ENCODE assay signal across 7 mouse cellular contexts in genomic region chr13:44946880-44947635, GRCm38 (mm10). TPM values are rescaled to one million over a fixed set of nuclear protein-coding genes. Genes with fewer than 3 reads are reported as not detected.
DNase-seq lines count a peak whose midpoint lies in the region; ATAC-seq and TF ChIP-seq lines count a peak whose summit lies in the region.

No protein-coding gene starts in this region.

- H3K27me3 ChIP-seq in forebrain, embryonic 14.5 days (replicated peaks; ENCODE audit: control insufficient read depth, insufficient read depth, low read length) = no peaks in the 10 kb centered on the region
- no peaks in the 10 kb centered on the region for H3K27me3 ChIP-seq in limb, embryonic 14.5 days (ENCODE audit: control insufficient read depth, insufficient read depth, low read length)
- H3K27me3 ChIP-seq in lung, postnatal 0 days (replicated peaks; ENCODE audit: insufficient read depth, low read length) = no peaks in the 10 kb centered on the region

- TF ChIP-seq EP300 in lung, postnatal 0 days (IDR thresholded peaks at IDR 0.05) = no peak

- DNase-seq in Muller cell, postnatal 12 days (ENCODE audit: inconsistent ontology term) = peak; percentile 32
- peak; percentile 94 for DNase-seq in brain, embryonic 14.5 days (ENCODE audit: low read depth)
- DNase-seq in forebrain, embryonic 14.5 days (ENCODE audit: low spot score) = peak; percentile 90
- DNase-seq in limb, embryonic 14.5 days (ENCODE audit: low spot score) = peak; percentile 34
- DNase-seq in lung, postnatal 0 days (ENCODE audit: low spot score) = no peak
- DNase-seq in lung, postnatal 25 days (ENCODE audit: low spot score) = no peak

- TF ChIP-seq CTCF in brain, embryonic 14.5 days (IDR thresholded peaks at IDR 0.05; ENCODE audit: borderline replicate concordance, extremely low read depth, insufficient read depth, insufficient read length) = no peak
- TF ChIP-seq CTCF in lung, postnatal 0 days (IDR thresholded peaks at IDR 0.05) = no peak

- no peaks in the 10 kb centered on the region for H3K9me3 ChIP-seq in forebrain, embryonic 14.5 days (replicated peaks; ENCODE audit: control insufficient read depth, low read length)
- H3K9me3 ChIP-seq in limb, embryonic 14.5 days (ENCODE audit: control insufficient read depth, low read length) = no peaks in the 10 kb centered on the region
- H3K9me3 ChIP-seq in lung, postnatal 0 days (ENCODE audit: low read length) = no peaks in the 10 kb centered on the region

- peak overlapping the region; percentile 53 for H3K4me2 ChIP-seq in forebrain, embryonic 14.5 days (ENCODE audit: low read length)
- H3K4me2 ChIP-seq in limb, embryonic 14.5 days (replicated peaks; ENCODE audit: low read depth, low read length, severe bottlenecking) = peak overlapping the region; percentile 40
- no peak overlapping the region for H3K4me2 ChIP-seq in lung, postnatal 0 days (replicated peaks; ENCODE audit: low read depth, low read length)

- H3K9ac ChIP-seq in forebrain, embryonic 14.5 days (ENCODE audit: low read length) = peak overlapping the region; percentile 68
- peak overlapping the region; percentile 28; the same call in 1 of the 2 replicates for H3K9ac ChIP-seq in limb, embryonic 14.5 days (ENCODE audit: low read depth, low read length, severe bottlenecking)
- no peak overlapping the region for H3K9ac ChIP-seq in lung, postnatal 0 days (replicated peaks; ENCODE audit: low read depth)

- ATAC-seq in forebrain, embryonic 14.5 days = peak; percentile 80
- no peak for ATAC-seq in limb, embryonic 14.5 days (ENCODE audit: low FRiP score, low read depth)
- no peak for ATAC-seq in monocyte, adult 5-6 weeks (replicated peaks; ENCODE audit: insufficient number of reproducible peaks, low FRiP score, low TSS enrichment, poor library complexity, severe bottlenecking)
- no peak for ATAC-seq in lung, postnatal 0 days

- peaks cover 23% of the 10 kb centered on the region for H3K4me1 ChIP-seq in forebrain, embryonic 14.5 days (ENCODE audit: control insufficient read depth, insufficient read depth, low read length)
- peaks cover 8% of the 10 kb centered on the region for H3K4me1 ChIP-seq in limb, embryonic 14.5 days (ENCODE audit: control insufficient read depth, insufficient read depth, low read length)
- no peaks in the 10 kb centered on the region for H3K4me1 ChIP-seq in lung, postnatal 0 days (ENCODE audit: insufficient read depth, low read depth, low read length)

- WGBS in forebrain, embryonic 14.5 days = 2% methylated on average over 8 of the region's 8 CpGs
- WGBS in limb, embryonic 14.5 days = 29% methylated on average over 8 of the region's 8 CpGs
- 55% methylated on average over 8 of the region's 8 CpGs for WGBS in lung, postnatal 0 days

- H3K36me3 ChIP-seq in forebrain, embryonic 14.5 days (ENCODE audit: control insufficient read depth, insufficient read depth, low read length) = no peaks in the 10 kb centered on the region
- 0 out of 2 replicates have a peak, but pooled peaks cover 4% of the 10 kb centered on the region for H3K36me3 ChIP-seq in limb, embryonic 14.5 days (ENCODE audit: control insufficient read depth, insufficient read depth, low read length)
- H3K36me3 ChIP-seq in lung, postnatal 0 days (ENCODE audit: insufficient read depth, low read length) = no peaks in the 10 kb centered on the region

- no peak for TF ChIP-seq POLR2A in brain, embryonic 14.5 days (IDR thresholded peaks at IDR 0.05; ENCODE audit: borderline replicate concordance, extremely low read depth, insufficient read depth, insufficient read length, poor library complexity, severe bottlenecking)
- no peak for TF ChIP-seq POLR2A in limb, embryonic 14.5 days (IDR thresholded peaks at IDR 0.05; ENCODE audit: borderline replicate concordance, extremely low read depth, insufficient read depth, insufficient read length)

- peak overlapping the region; percentile 88 for H3K27ac ChIP-seq in forebrain, embryonic 14.5 days (ENCODE audit: low read depth, low read length)
- H3K27ac ChIP-seq in limb, embryonic 14.5 days (replicated peaks; ENCODE audit: low read depth, low read length) = peak overlapping the region; percentile 52; the same call in 1 of the 2 replicates
- H3K27ac ChIP-seq in lung, postnatal 0 days (ENCODE audit: low read length) = no peak overlapping the region

- peak overlapping the region; percentile 36 for H3K4me3 ChIP-seq in forebrain, embryonic 14.5 days (ENCODE audit: low read depth, low read length)
- H3K4me3 ChIP-seq in limb, embryonic 14.5 days (replicated peaks; ENCODE audit: low read length) = peak overlapping the region; percentile 15; the same call in 1 of the 2 replicates
- no peak overlapping the region for H3K4me3 ChIP-seq in lung, postnatal 0 days (ENCODE audit: low read depth, low read length)

RNA-seq across cellular contexts. Expression of gene Dtnbp1, which starts 54.9 kb away (rescaled TPM):
- 120 and 138 TPM in 2 replicates for polyA plus RNA-seq in brain, embryonic 14.5 days (2012; rRNA removed)
- 114 and 122 TPM in 2 replicates for polyA plus RNA-seq in forebrain, embryonic 14.5 days (2014; fragmentation: Nextera tagmentation; extraction: Ambion mirVana)
- 57.6 and 58.2 TPM in 2 replicates for polyA plus RNA-seq in limb, embryonic 14.5 days (2012; rRNA removed)
- polyA plus RNA-seq in limb, embryonic 14.5 days (2014; fragmentation: Nextera tagmentation; extraction: Ambion mirVana) = 69.2 and 71.8 TPM in 2 replicates
- 28.6 to 38.3 TPM (median 35.3 TPM) in 3 replicates for total RNA-seq in monocyte, adult 5-6 weeks (2017)
- 60.0 and 67.2 TPM in 2 replicates for polyA plus RNA-seq in lung, postnatal 0 days (2015; fragmentation: Nextera tagmentation; extraction: Ambion mirVana)

Comparison
In these comparisons a context has a peak if more than half of its experiments do, and no peak if none do; other contexts are left out.
1. DNase-seq: peak in Muller cell, postnatal 12 days (single experiment), brain, embryonic 14.5 days (single experiment), forebrain, embryonic 14.5 days (single experiment) and limb, embryonic 14.5 days (single experiment); none in lung, postnatal 0 days (single experiment) and lung, postnatal 25 days (single experiment).